Mouse (Mus musculus): ENCODE data around the gene Tbc1d1. TPM values are rescaled to one million over a fixed set of nuclear protein-coding genes. Genes with fewer than 3 reads are reported as not detected.
"Not testable (repeated sequence)": the region's sequence is repeated elsewhere in the genome, so short reads cannot be mapped to it uniquely, and the experiment has no call there.

Tbc1d1 gene
- polyA plus RNA-seq, 1 experiment from 2014 or later = 58.7 TPM

DNA sequence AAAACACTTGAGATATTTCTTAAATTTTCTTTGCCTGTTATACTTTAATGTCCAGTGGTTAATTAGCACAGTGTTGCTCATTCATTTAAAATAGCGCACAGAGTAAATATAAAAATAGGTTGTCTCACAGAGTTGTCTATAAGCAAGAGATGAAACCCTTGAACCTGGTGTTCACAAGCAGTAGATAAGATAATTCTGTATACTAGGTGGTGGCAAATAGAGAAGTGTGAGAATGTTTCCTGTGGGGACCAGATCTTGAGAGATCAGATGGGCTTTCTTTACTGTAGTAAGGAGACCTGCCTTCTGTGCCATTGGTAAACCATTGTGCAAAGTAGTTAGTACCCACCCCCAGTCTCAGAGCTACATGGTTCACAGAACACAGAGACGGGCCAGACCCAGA, 192.1 kb downstream of the Tbc1d1 start:
- no peak for TF ChIP-seq CTCF (IDR thresholded peaks at IDR 0.05; ENCODE audit: low read depth)
- 95% methylated on average over 2 of the region's 2 CpGs for WGBS
- ATAC-seq (ENCODE audit: insufficient read depth) (no peak), DNase-seq (no peak)
- Histone ChIP-seq H3K4me3 (ENCODE audit: low read depth, low read length) (no peak overlapping the region), H3K27me3 (ENCODE audit: insufficient read depth, low read length) (no peaks in the 10 kb centered on the region), H3K9me3 (ENCODE audit: low read depth, low read length) (no peaks in the 10 kb centered on the region), H3K9ac (no peak overlapping the region), H3K36me3 (ENCODE audit: insufficient read depth) (peaks cover 60% of the 10 kb centered on the region), H3K4me1 (ENCODE audit: insufficient read depth) (no peaks in the 10 kb centered on the region), H3K27ac (ENCODE audit: low read depth) (no peak overlapping the region), H3K4me2 (no peak overlapping the region)

GRCm38 (mm10) chr5:64348780-64349179, 192.7 kb downstream of the Tbc1d1 start:
- DNase-seq = no peak
- Histone ChIP-seq H3K36me3 (ENCODE audit: insufficient read depth) (peaks cover 57% of the 10 kb centered on the region), H3K9ac (no peak overlapping the region), H3K9me3 (ENCODE audit: low read depth, low read length) (no peaks in the 10 kb centered on the region), H3K4me3 (ENCODE audit: low read depth, low read length) (no peak overlapping the region), H3K27me3 (ENCODE audit: insufficient read depth, low read length) (no peaks in the 10 kb centered on the region), H3K27ac (ENCODE audit: low read depth) (no peak overlapping the region), H3K4me2 (no peak overlapping the region), H3K4me1 (ENCODE audit: insufficient read depth) (no peaks in the 10 kb centered on the region)
- 82% methylated on average over 8 of the region's 8 CpGs for WGBS
- no peak for ATAC-seq (ENCODE audit: insufficient read depth)
- no peak for TF ChIP-seq CTCF (IDR thresholded peaks at IDR 0.05; ENCODE audit: low read depth)

GRCm38 (mm10) chr5:64351968-64352367, 195.9 kb downstream of the Tbc1d1 start:
- no peak for DNase-seq
- WGBS = 81% methylated on average over 6 of the region's 6 CpGs
- ATAC-seq (ENCODE audit: insufficient read depth) = no peak; the same call in 1 of the 2 replicates
- no peaks in the 10 kb centered on the region for H3K9me3 ChIP-seq (ENCODE audit: low read depth, low read length)
- no peaks in the 10 kb centered on the region for H3K4me1 ChIP-seq (ENCODE audit: insufficient read depth)
- no peaks in the 10 kb centered on the region for H3K27me3 ChIP-seq (ENCODE audit: insufficient read depth, low read length)
- TF ChIP-seq CTCF (IDR thresholded peaks at IDR 0.05; ENCODE audit: low read depth) = no peak
- no peak overlapping the region for H3K9ac ChIP-seq
- H3K36me3 ChIP-seq (ENCODE audit: insufficient read depth) = peaks cover 35% of the 10 kb centered on the region
- H3K4me2 ChIP-seq = no peak overlapping the region
- H3K27ac ChIP-seq (ENCODE audit: low read depth) = no peak overlapping the region
- H3K4me3 ChIP-seq (ENCODE audit: low read depth, low read length) = no peak overlapping the region

DNA sequence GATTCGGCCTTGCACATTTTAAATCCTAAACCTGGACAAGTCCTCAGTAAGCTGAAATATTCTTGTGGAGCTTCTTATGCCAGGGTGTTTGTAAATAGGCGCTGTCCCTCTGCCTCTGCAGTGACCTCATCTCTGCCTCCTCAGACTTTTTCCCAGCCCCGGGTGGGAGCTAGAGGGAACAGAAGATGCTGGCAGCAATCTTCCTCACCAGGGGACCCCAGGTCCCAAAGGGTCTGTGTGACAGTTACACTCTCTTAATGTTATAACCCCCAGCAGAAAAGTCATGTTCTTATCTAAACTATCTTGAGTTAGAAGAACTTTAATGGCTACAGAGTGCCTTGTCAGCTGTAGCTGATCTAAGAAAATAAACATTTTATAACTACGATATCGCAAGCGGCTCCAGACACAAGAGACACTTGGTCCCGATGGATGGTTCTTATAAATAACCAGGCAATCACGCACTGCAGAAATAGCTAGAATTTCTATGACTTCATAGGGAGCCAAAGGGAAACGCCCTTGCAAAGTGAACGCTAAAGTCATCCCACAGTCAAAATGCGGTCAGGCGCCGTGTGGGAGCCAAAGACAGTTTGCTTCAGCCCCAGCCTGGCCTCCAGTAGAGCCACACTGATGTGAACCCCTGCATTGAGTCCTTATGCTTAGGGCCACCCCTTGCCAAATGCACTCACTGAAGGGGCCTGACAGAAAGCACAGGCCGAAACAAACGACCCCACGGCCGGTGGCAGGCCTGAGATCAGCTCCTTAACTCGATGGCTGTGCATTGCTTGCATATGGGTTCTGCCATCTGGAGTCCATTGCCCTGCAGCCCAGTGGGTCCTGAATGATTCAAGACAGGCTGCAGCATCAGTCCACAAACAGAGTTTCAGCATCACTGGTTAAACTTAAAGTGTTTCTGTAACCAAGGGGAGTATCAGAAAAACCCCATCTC, 202.8 kb downstream of the Tbc1d1 start:
- peak; percentile 85 for ATAC-seq (ENCODE audit: insufficient read depth)
- Histone ChIP-seq H3K9me3 (ENCODE audit: low read depth, low read length) (no peaks in the 10 kb centered on the region), H3K4me1 (ENCODE audit: insufficient read depth) (peaks cover 17% of the 10 kb centered on the region; the same call in 1 of the 2 replicates), H3K27ac (ENCODE audit: low read depth) (peak overlapping the region; percentile 83), H3K36me3 (ENCODE audit: insufficient read depth) (no peaks in the 10 kb centered on the region), H3K4me2 (no peak overlapping the region), H3K27me3 (ENCODE audit: insufficient read depth, low read length) (no peaks in the 10 kb centered on the region), H3K9ac (0 out of 2 replicates have a peak overlapping the region, but pooled peaks have one; percentile 21), H3K4me3 (ENCODE audit: low read depth, low read length) (no peak overlapping the region)
- 27% methylated on average over 18 of the region's 18 CpGs for WGBS
- DNase-seq = peak; percentile 76
- no peak for TF ChIP-seq CTCF (IDR thresholded peaks at IDR 0.05; ENCODE audit: low read depth)

GRCm38 (mm10) chr5:64360147-64360875, 204.2 kb downstream of the Tbc1d1 start:
- DNase-seq (no peak), ATAC-seq (ENCODE audit: insufficient read depth) (no peak)
- Histone ChIP-seq H3K27me3 (ENCODE audit: insufficient read depth, low read length) (no peaks in the 10 kb centered on the region), H3K36me3 (ENCODE audit: insufficient read depth) (no peaks in the 10 kb centered on the region), H3K4me3 (ENCODE audit: low read depth, low read length) (no peak overlapping the region), H3K4me1 (ENCODE audit: insufficient read depth) (peaks cover 19% of the 10 kb centered on the region; the same call in 1 of the 2 replicates), H3K9ac (no peak overlapping the region), H3K9me3 (ENCODE audit: low read depth, low read length) (no peaks in the 10 kb centered on the region), H3K27ac (ENCODE audit: low read depth) (0 out of 2 replicates have a peak overlapping the region, but pooled peaks have one; percentile 83), H3K4me2 (no peak overlapping the region)
- WGBS = 79% methylated on average over 8 of the region's 8 CpGs
- no peak for TF ChIP-seq CTCF (IDR thresholded peaks at IDR 0.05; ENCODE audit: low read depth)

DNA sequence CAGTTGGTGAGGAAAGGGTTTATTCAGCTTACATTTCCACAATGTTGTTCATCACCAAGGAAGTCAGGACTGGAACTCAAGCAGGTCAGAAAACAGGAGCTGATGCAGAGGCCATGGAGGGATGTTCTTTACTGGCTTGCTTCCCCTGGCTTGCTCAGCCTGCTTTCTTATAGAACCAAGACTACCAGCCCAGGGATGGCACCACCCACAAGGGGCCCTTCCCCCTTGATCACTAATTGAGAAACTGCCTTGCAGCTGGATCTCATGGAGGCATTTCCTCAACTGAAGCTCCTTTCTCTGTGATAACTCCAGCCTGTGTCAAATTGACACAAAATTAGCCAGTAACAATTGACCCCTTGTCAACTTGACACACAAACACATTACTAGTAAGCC, 204.8 kb downstream of the Tbc1d1 start:
- not testable (repeated sequence) for H3K27me3 ChIP-seq (ENCODE audit: insufficient read depth, low read length); H3K36me3 ChIP-seq (ENCODE audit: insufficient read depth); H3K4me3 ChIP-seq (ENCODE audit: low read depth, low read length); DNase-seq; H3K4me2 ChIP-seq; H3K9ac ChIP-seq; H3K9me3 ChIP-seq (ENCODE audit: low read depth, low read length); ATAC-seq (ENCODE audit: insufficient read depth); H3K27ac ChIP-seq (ENCODE audit: low read depth)
- H3K4me1 ChIP-seq (ENCODE audit: insufficient read depth) = peaks cover 22% of the 10 kb centered on the region; the same call in 1 of the 2 replicates

DNA sequence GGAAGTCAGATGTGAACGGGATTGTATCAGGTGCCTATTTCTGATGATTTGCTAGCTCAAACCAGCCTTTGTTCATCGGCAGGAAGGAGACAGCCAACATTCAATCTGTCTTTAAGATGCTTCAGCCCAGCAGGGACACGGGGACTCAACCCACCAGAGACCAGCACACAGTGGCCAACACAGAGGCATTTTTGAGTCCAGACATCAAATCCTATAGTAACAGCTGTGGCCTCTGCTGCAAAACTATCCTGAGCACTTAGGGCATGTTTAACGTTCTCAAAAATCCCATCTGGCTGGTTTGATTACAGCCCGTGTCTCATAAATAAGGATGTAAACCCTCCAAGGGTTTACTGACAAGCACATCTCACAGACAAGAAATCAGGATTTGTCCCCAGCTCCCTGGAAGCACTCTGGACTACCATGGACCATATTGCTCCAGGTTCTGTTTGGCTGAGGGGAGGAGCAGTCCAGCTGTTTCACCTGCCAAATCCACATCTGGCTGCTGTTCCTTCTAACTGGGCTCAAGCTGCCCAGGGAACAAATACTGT, 207.8 kb downstream of the Tbc1d1 start:
- H3K9me3 ChIP-seq (ENCODE audit: low read depth, low read length) = no peaks in the 10 kb centered on the region
- DNase-seq = no peak
- no peak overlapping the region for H3K9ac ChIP-seq
- H3K36me3 ChIP-seq (ENCODE audit: insufficient read depth) = no peaks in the 10 kb centered on the region
- no peak for ATAC-seq (ENCODE audit: insufficient read depth)
- H3K4me3 ChIP-seq (ENCODE audit: low read depth, low read length) = no peak overlapping the region
- no peak overlapping the region for H3K27ac ChIP-seq (ENCODE audit: low read depth)
- peaks cover 29% of the 10 kb centered on the region for H3K4me1 ChIP-seq (ENCODE audit: insufficient read depth)
- 47% methylated on average over 5 of the region's 5 CpGs for WGBS
- no peak overlapping the region for H3K4me2 ChIP-seq
- no peaks in the 10 kb centered on the region for H3K27me3 ChIP-seq (ENCODE audit: insufficient read depth, low read length)
- TF ChIP-seq CTCF (IDR thresholded peaks at IDR 0.05; ENCODE audit: low read depth) = no peak
